Mouse (Mus musculus) mouse trophoblast stem cell (cell line): ENCODE measurements at regions not wholly inside any gene's neighbourhood (a gene's known extent, or its start where the extent isn't known, plus 50 kb on each side); places are given as distances from the start of the nearest gene placed in this dataset.

Source experiments
- in situ Hi-C, 2 experiments: fragments of 300-500 bp; cut with MseI, MboI; formaldehyde crosslinking; loops; 2 replicates in 1 of 2; 3 replicates in 1 of 2; pipeline ENCODE4 v1.15.1; 2025

- in situ Hi-C loops = no loop called here
These were observed 194.1 kb upstream of the Arhgap24 start for GRCm38 (mm10) chr5:102287131-102287530.

GRCm38 (mm10) chr5:102290866-102291265 is 190.3 kb upstream of the Arhgap24 start:
- in situ Hi-C loops = no loop called here

GRCm38 (mm10) chr5:102295564-102295963 is 185.6 kb upstream of the Arhgap24 start:
- in situ Hi-C loops = no loop called here

- in situ Hi-C loops = no loop called here
These were observed 174.9 kb upstream of the Arhgap24 start for GRCm38 (mm10) chr5:102306309-102306708.

GRCm38 (mm10) chr5:102306718-102307117 is 174.5 kb upstream of the Arhgap24 start:
- in situ Hi-C loops = no loop called here

GRCm38 (mm10) chr5:102311570-102311969 is 169.6 kb upstream of the Arhgap24 start:
- in situ Hi-C loops = no loop called here

GRCm38 (mm10) chr5:102328197-102328784 is 152.9 kb upstream of the Arhgap24 start:
- in situ Hi-C loops = no loop called here

- in situ Hi-C loops = no loop called here
These were observed 147.3 kb upstream of the Arhgap24 start for GRCm38 (mm10) chr5:102333894-102334293.

GRCm38 (mm10) chr5:102334442-102335197 is 146.6 kb upstream of the Arhgap24 start:
- in situ Hi-C loops = no loop called here

GRCm38 (mm10) chr5:102366481-102366880 is 114.7 kb upstream of the Arhgap24 start:
- in situ Hi-C loops = no loop called here

GRCm38 (mm10) chr5:102373309-102373971 is 107.8 kb upstream of the Arhgap24 start:
- in situ Hi-C loops = no loop called here

- in situ Hi-C loops = no loop called here
These were observed 107.0 kb upstream of the Arhgap24 start for GRCm38 (mm10) chr5:102373972-102374755.

- in situ Hi-C loops = no loop called here
These were observed 105.9 kb upstream of the Arhgap24 start for GRCm38 (mm10) chr5:102375339-102375738.

- in situ Hi-C loops = no loop called here
These were observed 87.2 kb upstream of the Arhgap24 start for GRCm38 (mm10) chr5:102393941-102394340.

- in situ Hi-C loops = no loop called here
These were observed 85.5 kb upstream of the Arhgap24 start for GRCm38 (mm10) chr5:102395608-102396146.

- in situ Hi-C loops = no loop called here
These were observed 82.2 kb upstream of the Arhgap24 start for GRCm38 (mm10) chr5:102399006-102399405.

- in situ Hi-C loops = loop anchor here in 1 of 2 experiments (25.0 kb wide), 1 partner anchor 270 kb away; no protein-coding TSS in a partner anchor
These were observed 63.5 kb upstream of the Arhgap24 start for GRCm38 (mm10) chr5:102417642-102418041.

GRCm38 (mm10) chr5:102419089-102419488 is 62.1 kb upstream of the Arhgap24 start:
- in situ Hi-C loops = loop anchor here in 1 of 2 experiments (25.0 kb wide), 1 partner anchor 268 kb away; no protein-coding TSS in a partner anchor

- in situ Hi-C loops = loop anchor here (10.0 to 25.0 kb wide), 2 partner anchors 263 to 270 kb away; no protein-coding TSS in a partner anchor
These were observed 56.5 kb upstream of the Arhgap24 start for GRCm38 (mm10) chr5:102424636-102425242.

GRCm38 (mm10) chr5:102428310-102428709 is 52.9 kb upstream of the Arhgap24 start:
- in situ Hi-C loops = loop anchor here in 1 of 2 experiments (10.0 kb wide), 1 partner anchor 266 kb away; no protein-coding TSS in a partner anchor
